Mouse (Mus musculus) monocyte, adult 59 days (primary cell): ENCODE data around the gene Etv2. TPM values are rescaled to one million over a fixed set of nuclear protein-coding genes. Genes with fewer than 3 reads are reported as not detected.

Source experiments
- total RNA-seq, 2 experiments: library from RNA; stranded (reverse); gene quantifications; one replicate each; pipeline ENCODE4 v1.2.4; 2023

The Etv2 gene
- not detected for total RNA-seq

DNA sequence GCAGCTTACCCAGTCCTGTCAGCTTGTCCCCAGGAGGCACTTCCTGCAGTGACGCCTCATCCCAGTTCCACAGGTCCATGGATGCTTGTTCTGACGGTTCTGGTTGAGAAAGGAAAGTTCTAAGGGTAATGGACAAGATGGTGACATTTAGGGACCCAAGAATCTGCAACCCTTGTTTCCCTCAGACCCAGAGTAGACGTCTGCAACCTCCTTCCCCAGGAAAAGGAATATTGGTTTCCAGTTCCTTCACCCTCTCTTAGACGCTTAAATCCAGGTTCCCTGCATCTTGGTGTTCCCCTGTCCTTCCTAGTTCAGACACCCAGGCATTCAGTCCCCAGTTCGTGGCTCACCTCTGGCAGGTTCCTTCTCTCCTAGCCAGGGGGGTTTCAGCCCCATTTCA lies at the start of gene Etv2:
TSS of gene Etv2 (minus strand) at position 101 of the 400 bp plus-strand sequence.

DNA sequence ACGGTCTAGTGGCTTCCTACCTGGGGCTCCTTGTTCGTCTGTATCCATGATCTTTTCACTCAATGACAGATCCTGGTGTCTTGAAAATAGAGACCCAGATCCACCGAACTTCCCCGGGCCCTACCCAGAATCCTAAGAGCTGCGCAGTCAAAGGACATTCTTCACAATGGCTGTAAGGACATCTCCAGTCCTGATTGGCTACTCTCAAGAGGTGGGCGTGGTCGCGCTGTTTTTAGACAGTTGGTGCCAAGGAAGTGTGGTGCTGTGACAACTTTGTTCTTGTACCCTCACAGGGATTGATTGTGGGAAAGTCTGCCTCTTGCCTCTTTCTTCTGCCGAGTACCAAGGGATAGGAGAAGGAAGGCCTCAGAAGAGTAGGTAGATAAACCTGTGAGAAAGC lies 35.8 kb upstream of the Etv2 start, which contains the start of gene Pmis2:
TSS of gene Pmis2 (minus strand) at position 126 of the 400 bp plus-strand sequence.

DNA sequence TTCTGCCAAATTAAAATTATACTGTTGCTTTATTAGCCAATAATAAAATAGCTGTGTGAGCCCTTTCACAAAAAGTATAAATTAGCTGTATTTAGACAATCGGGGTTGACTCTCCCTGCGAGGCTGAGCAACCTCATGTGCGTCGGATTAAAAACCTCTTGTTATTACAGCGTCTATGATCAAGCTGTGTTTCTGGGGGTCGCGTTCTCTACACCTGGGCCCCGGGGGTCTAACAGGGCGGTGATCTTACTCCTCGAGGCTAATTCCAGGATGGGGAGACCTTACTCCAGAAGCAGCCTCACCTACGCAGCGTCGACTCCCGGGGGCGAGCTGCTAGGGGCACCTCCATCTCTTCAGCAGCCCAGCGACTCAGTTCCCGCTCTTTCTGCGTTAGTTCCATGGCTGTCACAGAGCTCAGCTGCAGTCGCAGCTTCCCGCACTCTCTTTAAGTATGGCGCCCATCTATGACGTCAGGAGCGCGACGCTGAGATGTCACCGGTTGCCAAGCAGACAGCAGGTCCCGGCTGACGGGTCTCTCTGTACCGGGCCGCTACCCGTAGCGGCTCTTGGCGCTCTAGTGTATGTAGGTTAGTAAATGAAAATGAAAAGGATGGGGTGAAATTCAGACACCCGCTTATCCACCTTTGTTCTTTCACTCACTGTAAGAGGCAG lies 29.0 kb upstream of the Etv2 start, which contains the start of gene Haus5:
TSS of gene Haus5 (minus strand) at position 466 of the 672 bp plus-strand sequence.

DNA sequence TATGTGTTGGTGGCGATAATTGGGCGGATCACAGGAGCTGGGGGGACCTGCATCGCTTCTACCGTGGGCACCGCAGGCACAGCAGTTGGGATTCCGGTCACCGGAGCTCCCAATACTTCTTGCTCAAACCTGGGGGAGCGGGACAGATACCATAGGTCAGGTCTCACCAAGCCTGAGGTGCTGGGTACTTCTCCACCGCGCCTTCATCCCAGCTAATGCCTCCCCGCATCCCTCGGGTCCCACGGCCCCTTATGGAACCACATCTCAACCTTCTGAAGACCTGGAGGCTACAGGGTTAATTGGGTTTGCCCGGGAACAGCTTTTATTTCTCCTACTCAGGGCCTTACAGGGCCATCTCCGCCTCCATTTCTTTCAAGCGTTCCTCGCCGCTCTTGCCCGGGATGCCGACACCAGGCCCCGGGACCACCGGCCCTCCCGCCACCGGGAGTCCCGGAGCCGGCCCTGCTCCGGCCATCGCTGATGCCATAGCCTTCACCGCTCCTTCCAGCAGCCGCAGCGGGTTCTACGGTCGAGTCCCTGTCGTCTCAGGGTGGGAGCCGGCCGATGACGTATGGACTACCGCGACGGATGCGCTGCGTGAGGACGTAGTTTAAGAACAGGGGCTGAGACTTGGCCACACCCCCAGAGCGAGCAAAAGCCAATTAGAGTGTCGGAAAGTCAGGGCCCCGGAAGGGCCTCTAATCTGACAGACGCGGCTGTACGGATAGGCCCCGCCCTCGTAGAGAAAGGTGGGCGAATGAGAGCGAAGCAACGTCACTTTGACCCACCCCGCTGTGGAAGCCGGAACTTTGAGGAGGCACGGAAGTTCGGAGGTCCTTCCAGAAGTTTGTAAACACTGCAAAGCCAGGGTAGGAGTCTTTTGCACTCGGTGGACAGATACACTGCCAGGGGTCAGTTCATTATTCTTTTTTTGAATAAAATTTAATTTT lies 14.2 kb upstream of the Etv2 start, which contains the start of gene Rbm42:
TSS of gene Rbm42 (minus strand) at position 727 of the 950 bp plus-strand sequence.

DNA sequence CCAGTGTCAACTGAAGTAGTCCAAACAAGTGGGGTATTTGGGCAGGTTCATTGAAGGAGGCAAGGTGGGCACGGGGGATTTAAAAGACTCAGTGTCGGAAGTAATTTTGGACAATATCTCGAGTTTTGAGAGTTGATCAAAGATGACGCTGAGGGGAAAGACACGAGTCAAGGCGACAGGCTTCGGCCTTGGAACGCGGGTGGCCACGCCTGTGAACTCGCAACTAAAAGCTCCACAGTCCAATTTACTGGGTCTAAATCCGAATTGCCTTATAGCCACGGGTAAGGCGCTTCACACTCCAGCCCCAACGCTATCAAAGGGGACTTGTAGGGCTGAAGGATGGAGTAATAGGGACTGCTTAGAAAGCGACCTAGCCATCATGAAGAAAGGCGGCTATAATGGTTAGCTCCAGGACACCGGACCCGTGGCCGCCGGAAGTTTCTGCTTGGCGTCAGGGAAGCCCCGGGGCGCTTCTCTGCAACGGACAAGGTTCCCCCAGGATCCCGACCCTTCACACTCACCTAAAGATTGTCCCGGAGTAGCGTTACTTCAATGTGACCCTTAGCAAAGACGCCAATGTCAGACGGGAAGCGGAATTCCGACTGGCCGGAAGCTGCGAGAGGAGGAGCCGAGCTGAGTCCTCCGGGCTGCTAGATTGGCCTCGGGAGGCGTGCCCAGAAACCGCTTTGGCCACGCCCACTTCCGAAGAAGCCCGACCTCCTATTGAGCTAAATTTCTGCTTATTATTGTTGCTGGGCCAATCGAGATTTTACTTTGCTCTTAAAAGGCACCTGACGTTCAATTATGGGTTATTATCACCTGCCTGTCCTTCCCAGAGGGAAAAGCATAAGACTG lies 9.9 kb downstream of the Etv2 start, which contains the start of gene Cox6b1:
TSS of gene Cox6b1 (minus strand) at position 622 of the 855 bp plus-strand sequence.

DNA sequence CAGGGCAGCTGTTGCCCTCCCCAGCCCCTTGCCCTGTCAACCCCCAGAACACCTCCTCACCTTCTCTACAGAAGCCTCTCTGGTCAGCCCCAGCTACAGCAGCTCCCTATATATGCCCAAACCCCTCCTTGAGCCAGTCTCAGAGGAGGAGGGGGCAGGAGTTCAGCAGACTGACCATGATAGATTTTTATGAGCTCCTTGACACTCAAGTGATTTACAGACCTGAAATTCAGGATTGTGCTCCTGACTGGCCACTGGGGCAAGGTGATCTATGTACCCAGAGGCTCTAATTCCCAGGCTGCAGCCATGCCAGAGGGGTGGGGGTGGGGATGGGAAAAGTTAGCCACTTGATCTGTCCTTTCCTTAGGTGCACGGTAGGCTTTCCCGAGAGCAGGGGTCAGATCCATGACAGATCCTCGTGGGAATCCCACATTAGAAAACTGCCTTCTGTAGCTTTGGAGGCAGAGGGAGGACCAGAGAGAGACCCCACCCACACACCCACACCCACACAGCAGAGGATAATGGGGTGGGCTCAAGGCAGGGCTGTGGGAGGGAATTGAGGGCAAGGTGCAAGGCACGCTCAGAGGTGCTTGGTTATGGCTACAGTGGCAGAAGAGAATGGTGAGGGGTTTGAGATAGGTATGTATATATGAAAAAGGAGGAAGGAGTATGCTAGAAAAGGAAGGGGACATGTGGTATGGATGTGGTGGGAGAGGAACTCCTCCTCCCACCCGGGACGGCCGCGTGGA lies 22.8 kb downstream of the Etv2 start, which contains the start of gene Upk1a:
TSS of gene Upk1a (minus strand) at position 194 of the 749 bp plus-strand sequence.

DNA sequence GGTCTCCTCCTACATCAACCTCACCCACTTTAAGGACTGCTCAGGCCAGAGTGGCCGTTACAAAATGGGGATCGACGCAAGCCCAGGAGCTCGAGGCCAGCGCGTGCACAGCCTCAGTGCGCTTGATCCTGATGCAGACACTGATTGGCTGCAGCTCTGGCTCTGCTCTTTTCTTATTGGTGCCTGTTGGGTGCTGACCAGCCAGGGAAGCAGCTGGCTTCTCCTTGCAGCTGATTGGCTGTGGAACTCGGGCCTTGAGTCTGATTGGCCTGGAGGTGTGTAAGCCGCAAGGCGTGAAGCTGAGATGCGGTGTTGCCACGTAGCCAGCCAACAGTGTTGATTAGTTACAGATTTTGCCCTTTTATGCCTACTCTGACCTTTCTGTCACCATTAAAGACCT lies 36.9 kb downstream of the Etv2 start, which contains the start of gene Zbtb32:
TSS of gene Zbtb32 (minus strand) at position 124 of the 400 bp plus-strand sequence.

DNA sequence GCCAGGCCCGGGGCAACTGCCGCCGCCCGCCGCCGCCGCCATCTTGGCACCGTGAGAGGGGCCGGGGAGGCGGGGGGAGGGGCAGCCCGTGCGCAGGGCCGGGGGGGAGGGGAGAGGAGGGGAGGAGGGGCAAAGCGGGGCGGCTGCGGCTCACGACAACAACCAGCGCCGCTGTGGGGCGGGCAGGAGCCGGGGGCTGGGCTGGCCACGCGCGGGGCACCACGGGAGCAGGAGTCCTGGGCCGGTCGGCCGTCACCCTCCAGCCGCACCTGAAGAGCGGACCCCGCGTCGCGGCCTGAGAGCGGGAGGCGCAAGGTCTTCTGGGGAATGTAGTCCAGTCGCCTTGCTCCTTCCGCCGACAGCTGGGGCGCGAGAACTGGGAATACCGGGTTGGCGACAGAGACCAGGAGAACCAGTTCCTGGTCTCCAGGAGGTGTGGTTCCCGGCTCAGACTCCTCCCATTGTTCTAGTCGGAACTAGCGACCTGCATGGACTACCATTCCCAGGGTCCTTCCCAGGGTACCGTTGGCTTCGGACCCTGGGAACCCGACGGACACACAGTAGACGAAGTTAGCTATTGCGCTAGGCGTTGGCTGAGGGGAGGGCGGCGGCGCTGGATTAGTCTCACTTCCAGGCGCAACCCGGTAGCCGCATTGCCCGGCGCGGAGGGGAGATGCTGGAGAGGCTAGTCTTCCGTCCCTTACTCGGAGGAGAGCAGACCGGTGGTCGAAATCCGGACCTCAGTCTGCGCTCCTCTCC lies 46.8 kb downstream of the Etv2 start, which contains the start of gene Kmt2b:
TSS of gene Kmt2b (minus strand) at position 51 of the 759 bp plus-strand sequence.

Other genes with a start within 250 kb of the Etv2 start
- gene Tyrobp, start 222.1 kb downstream of the Etv2 start, total RNA-seq: 1,000 to 10,000 TPM; 2,439 to 2,603 TPM
- 10 to 100 TPM; 45.6 to 46.9 TPM for gene Hcst, start 216.0 kb downstream of the Etv2 start, total RNA-seq
- gene Nfkbid, start 214.1 kb downstream of the Etv2 start, total RNA-seq: 100 to 1,000 TPM; 116 to 140 TPM
- 1 to 10 TPM in 1 of 2 experiments, under 1 TPM in 1; 0.81 to 1.6 TPM for gene Aplp1, start 190.3 kb downstream of the Etv2 start, total RNA-seq
- gene Kirrel2, start 178.2 kb downstream of the Etv2 start, total RNA-seq: not detected
- gene Nphs1, start 177.5 kb downstream of the Etv2 start, total RNA-seq: not detected
- gene Prodh2, start 142.2 kb downstream of the Etv2 start, total RNA-seq: not detected
- gene Arhgap33, start 100.8 kb downstream of the Etv2 start, total RNA-seq: 1 to 10 TPM; 1.3 to 2.7 TPM
- gene Hspb6, start 83.7 kb downstream of the Etv2 start, total RNA-seq: 1 to 10 TPM; 2.1 to 3.2 TPM
- 10 to 100 TPM in 1 of 2 experiments, 1 to 10 TPM in 1; 5.3 to 10.2 TPM for gene Proser3, start 83.6 kb downstream of the Etv2 start, total RNA-seq
- 10 to 100 TPM; 31.9 to 38.0 TPM for gene Lin37, start 76.0 kb downstream of the Etv2 start, total RNA-seq
- gene U2af1l4, start 72.6 kb downstream of the Etv2 start, total RNA-seq: 10 to 100 TPM; 66.5 to 69.1 TPM
- gene Gm49396, start 72.5 kb downstream of the Etv2 start, total RNA-seq: 1 to 10 TPM; 7.5 to 7.7 TPM
- gene Psenen, start 72.2 kb downstream of the Etv2 start, total RNA-seq: 100 to 1,000 TPM; 138 to 143 TPM
- gene Igflr1, start 70.4 kb downstream of the Etv2 start, total RNA-seq: 1 to 10 TPM; 2.0 to 5.9 TPM
- gene Kmt2b, start 47.1 kb downstream of the Etv2 start, total RNA-seq: 10 to 100 TPM; 68.9 to 78.9 TPM
- gene Zbtb32, start 36.9 kb downstream of the Etv2 start, total RNA-seq: 1 to 10 TPM in 1 of 2 experiments, under 1 TPM in 1; 0.66 to 3.2 TPM
- gene Upk1a, start 23.0 kb downstream of the Etv2 start, total RNA-seq: not detected
- 100 to 1,000 TPM; 279 to 306 TPM for gene Cox6b1, start 9.7 kb downstream of the Etv2 start, total RNA-seq
- gene Rbm42, start 14.5 kb upstream of the Etv2 start, total RNA-seq: 100 to 1,000 TPM in 1 of 2 experiments, 10 to 100 TPM in 1; 92.9 to 103 TPM
- 10 to 100 TPM in 1 of 2 experiments, 1 to 10 TPM in 1; 9.9 to 12.1 TPM for gene Haus5, start 29.1 kb upstream of the Etv2 start, total RNA-seq
- not detected for gene Pmis2, start 35.8 kb upstream of the Etv2 start, total RNA-seq
- gene 2200002J24Rik, start 63.1 kb upstream of the Etv2 start, total RNA-seq: not detected
- gene Atp4a, start 76.4 kb upstream of the Etv2 start, total RNA-seq: not detected
- gene Tmem147, start 93.7 kb upstream of the Etv2 start, total RNA-seq: 10 to 100 TPM; 51.6 to 63.4 TPM
- gene Gapdhs, start 107.8 kb upstream of the Etv2 start, total RNA-seq: not detected
- gene Sbsn, start 115.6 kb upstream of the Etv2 start, total RNA-seq: 1 to 10 TPM; 2.8 to 3.8 TPM
- 1 to 10 TPM in 1 of 2 experiments, not detected in 1; 1.3 TPM for gene Dmkn, start 127.9 kb upstream of the Etv2 start, total RNA-seq
- not detected for gene Krtdap, start 152.0 kb upstream of the Etv2 start, total RNA-seq
- 1 to 10 TPM; 1.8 to 2.3 TPM for gene Ffar2, start 187.9 kb upstream of the Etv2 start, total RNA-seq
- not detected for gene Ffar3, start 220.3 kb upstream of the Etv2 start, total RNA-seq
- under 1 TPM; 0.12 to 0.18 TPM for gene Ffar1, start 225.7 kb upstream of the Etv2 start, total RNA-seq
- gene Cd22, start 244.5 kb upstream of the Etv2 start, total RNA-seq: 10 to 100 TPM; 14.0 to 15.4 TPM